Mouse (Mus musculus) left cerebral cortex, postnatal 25 days (tissue): ENCODE results near the gene Serpinb6d. TPM values are rescaled to one million over a fixed set of nuclear protein-coding genes. Genes with fewer than 3 reads are reported as not detected.

Experiments
- DNase-seq, 2 experiments: peaks; one replicate each; pipeline ENCODE4 v3.0.0; 2022; ENCODE audit warnings: low spot score in 2 of 2, mixed read lengths in 1 of 2
- intact Hi-C: fragments of 180-260 bp; cut with DNase I; formaldehyde crosslinking; loops from one replicate; pipeline ENCODE4 v1.15.1; 2025
- total RNA-seq, 2 experiments: library from RNA; stranded (reverse); gene quantifications; 2 replicates each; pipeline ENCODE4 v1.2.3; 2021

Serpinb6d gene
- not detected for total RNA-seq

DNA sequence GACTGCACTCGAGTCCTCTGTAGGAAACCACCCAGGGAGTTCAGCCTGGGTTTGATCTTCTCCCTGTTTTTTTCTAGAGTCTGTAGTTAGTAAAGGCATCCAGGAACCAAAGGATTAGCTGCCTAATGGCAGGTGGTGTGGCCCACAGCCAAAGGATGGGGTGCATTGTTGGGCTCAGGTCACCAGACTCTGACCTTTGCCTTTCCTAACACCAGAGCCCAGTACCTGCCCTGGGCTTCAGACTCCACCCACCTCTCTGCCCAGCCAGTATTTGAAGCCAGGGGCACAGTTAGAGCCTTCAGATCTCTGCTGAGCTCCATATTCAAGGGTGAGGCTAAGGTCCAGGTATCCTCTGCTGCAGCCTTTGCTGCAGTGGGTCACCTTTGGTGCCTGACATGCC lies at the start of gene Serpinb6d:
Gene Serpinb6d (plus strand): TSS at position 301 of the 400 bp plus-strand sequence.
- DNase-seq: no peak
- intact Hi-C loops: no loop called here

DNA sequence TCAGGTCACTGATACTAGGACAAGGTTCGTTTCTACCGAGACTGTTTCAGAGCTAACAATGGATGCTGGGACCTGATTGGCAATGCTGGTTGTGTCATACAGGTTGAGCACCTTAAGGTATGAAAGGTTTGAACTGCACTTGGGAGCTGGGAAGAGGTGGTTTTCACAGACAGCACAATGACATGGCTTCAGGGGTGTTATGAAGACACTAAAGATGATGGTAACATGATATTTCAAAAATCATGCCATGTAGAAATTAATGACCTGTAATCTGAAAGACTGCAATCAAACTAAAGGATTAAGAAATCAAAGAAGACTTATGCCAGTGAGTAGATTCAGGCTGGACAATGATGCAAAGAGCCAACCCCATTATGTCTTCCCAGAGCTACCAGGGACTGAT lies 38.3 kb upstream of the Serpinb6d start:
- DNase-seq: no peak
- intact Hi-C loops: no loop called here

DNA sequence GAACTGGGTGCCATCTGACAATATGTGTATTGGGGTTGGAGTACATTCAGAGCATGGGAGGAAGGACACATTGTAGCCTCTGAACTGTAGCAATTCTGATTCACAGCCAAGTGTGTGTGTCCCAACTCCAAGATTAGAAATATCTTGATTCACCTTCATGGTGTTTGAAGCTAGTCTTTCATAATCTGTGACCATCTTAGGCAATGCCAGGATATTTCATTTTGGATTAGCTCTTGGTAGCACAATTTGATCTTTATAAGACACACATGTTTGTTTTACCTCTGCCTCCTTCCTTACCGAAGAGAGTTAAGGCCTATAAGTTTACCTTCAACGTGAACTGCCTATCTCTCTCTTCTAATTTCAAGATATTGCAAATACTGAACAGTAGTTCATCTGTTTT lies 18.7 kb upstream of the Serpinb6d start:
- intact Hi-C loops: no loop called here
- DNase-seq: no peak

DNA sequence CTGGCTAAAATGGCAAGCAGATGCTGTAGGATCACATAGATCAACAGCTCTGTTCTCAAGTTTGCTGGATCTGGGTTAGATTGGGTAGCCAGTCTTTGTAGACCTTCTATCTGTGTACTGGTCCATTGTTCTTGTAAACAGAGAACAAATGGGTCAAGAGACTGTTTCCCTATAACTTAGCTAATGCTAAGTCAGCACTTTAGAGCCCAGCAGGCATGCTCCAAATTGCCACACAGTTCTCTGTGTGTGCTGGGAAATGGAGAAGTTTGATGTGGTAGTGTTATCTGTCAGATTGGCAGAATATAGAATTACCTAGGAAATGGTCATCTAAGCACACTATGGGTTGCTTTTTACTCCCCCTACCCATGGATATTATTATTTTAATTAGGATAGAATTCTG lies 1.3 kb downstream of the Serpinb6d start:
- no peak for DNase-seq
- intact Hi-C loops: no loop called here

DNA sequence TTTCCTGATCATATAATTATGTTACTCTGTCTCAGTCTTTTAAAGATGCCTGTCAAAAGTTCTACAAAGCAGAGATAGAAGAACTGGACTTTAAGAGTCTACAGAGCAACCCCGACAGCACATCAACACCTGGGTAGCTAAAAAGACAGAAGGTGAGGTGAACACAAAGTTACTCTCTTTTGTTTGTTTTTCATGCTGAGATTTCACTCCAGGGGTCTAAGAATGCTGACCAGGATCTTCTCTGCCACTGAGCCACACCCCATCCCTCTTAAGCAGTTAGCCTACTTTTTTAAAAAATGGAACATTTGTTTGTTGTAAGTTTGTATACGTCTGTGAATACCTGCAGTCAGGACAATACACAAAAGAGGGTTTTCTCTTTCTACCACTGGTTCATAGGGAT lies 59.1 kb downstream of the Serpinb6d start:
- no peak for DNase-seq
- intact Hi-C loops: no loop called here

Other genes with a start within 250 kb of the Serpinb6d start
- not detected for gene Serpinb9g, start 176.6 kb upstream of the Serpinb6d start, total RNA-seq
- gene Serpinb6e, start 182.0 kb downstream of the Serpinb6d start, total RNA-seq: not detected
- gene Serpinb6c, start 244.3 kb downstream of the Serpinb6d start, total RNA-seq: 1 to 10 TPM in 1 of 2 experiments, under 1 TPM in 1; 0.44 to 1.4 TPM